Mouse (Mus musculus) kidney, embryonic 16.5 days (tissue): ENCODE data around the gene Tspyl1. TPM values are rescaled to one million over a fixed set of nuclear protein-coding genes. Genes with fewer than 3 reads are reported as not detected.

ENCODE experiments used
- ATAC-seq: fragments of 200-750 bp; cut with Nextera tagmentation; 2 replicates; pipeline ENCODE4 v1.8.0; 2017; ENCODE audit warnings: moderate TSS enrichment; ENCODE audit not compliant: low FRiP score, low TSS enrichment
- H3K27ac ChIP-seq: fragments of 300-500 bp; sonication (generic); 2 replicates; pipeline ENCODE4 v1.5.1; 2014; ENCODE audit warnings: low read length
- H3K27me3 ChIP-seq: fragments of 300-500 bp; sonication (generic); 2 replicates; pipeline ENCODE4 v1.6.1; 2014; ENCODE audit warnings: low read length, control low read depth, mixed read lengths; ENCODE audit not compliant: insufficient read depth
- H3K36me3 ChIP-seq: fragments of 300-500 bp; sonication (generic); 2 replicates; pipeline ENCODE4 v1.6.1; 2014; ENCODE audit warnings: low read length, control low read depth, mixed read lengths; ENCODE audit not compliant: insufficient read depth
- H3K4me1 ChIP-seq: fragments of 300-500 bp; sonication (generic); 2 replicates; pipeline ENCODE4 v1.6.1; 2014; ENCODE audit warnings: low read length, control low read depth, mixed read lengths; ENCODE audit not compliant: insufficient read depth
- H3K4me2 ChIP-seq: fragments of 300-500 bp; sonication (generic); replicated peaks from 2 replicates; pipeline ENCODE4 v1.6.1; 2014; ENCODE audit warnings: low read depth, low read length
- H3K4me3 ChIP-seq: fragments of 300-500 bp; sonication (generic); 2 replicates; pipeline ENCODE4 v1.5.1; 2014; ENCODE audit warnings: mild to moderate bottlenecking, low read length
- H3K9ac ChIP-seq: fragments of 300-500 bp; sonication (generic); replicated peaks from 2 replicates; pipeline ENCODE4 v1.6.1; 2014; ENCODE audit warnings: low read length
- H3K9me3 ChIP-seq: fragments of 300-500 bp; sonication (generic); 2 replicates; pipeline ENCODE4 v1.6.1; 2016; ENCODE audit warnings: low read length, control low read depth
- WGBS: fragments of 180-500 bp; shearing (Covaris S2); extraction: QIAGEN DNeasy Blood & Tissue Kit; methylation state at CpG from one replicate; pipeline ENCODE4 v1.1.7; 2014; 5-methylcytosine and 5-hydroxymethylcytosine counted together
- polyA plus RNA-seq: library from polyadenylated mRNA; unstranded; fragments of >200 nt; fragmentation: Nextera tagmentation; extraction: Ambion mirVana; gene quantifications from 2 replicates; pipeline ENCODE4 v1.2.1, GENCODE M21; 2015

Tspyl1 gene
- polyA plus RNA-seq, 1 experiment from 2014 or later = 54.9 TPM

- peak overlapping the region; percentile 72 for H3K9ac ChIP-seq
- no peaks in the 10 kb centered on the region for H3K27me3 ChIP-seq
- no peak overlapping the region for H3K27ac ChIP-seq
- peaks cover 24% of the 10 kb centered on the region for H3K4me1 ChIP-seq
- peak overlapping the region; percentile 94 for H3K4me2 ChIP-seq
- peak; percentile 24; the same call in 1 of the 2 replicates for ATAC-seq
- 42% methylated on average over 25 of the region's 25 CpGs for WGBS
- peak overlapping the region; percentile 77 for H3K4me3 ChIP-seq
- no peaks in the 10 kb centered on the region for H3K9me3 ChIP-seq
- no peaks in the 10 kb centered on the region for H3K36me3 ChIP-seq
These were observed 16.2 kb downstream of the Tspyl1 start for GRCm38 (mm10) chr10:34297980-34298753.

GRCm38 (mm10) chr10:34300368-34300767, 18.4 kb downstream of the Tspyl1 start:
- ATAC-seq = no peak
- Histone ChIP-seq H3K4me3 (no peak overlapping the region), H3K4me1 (peaks cover 24% of the 10 kb centered on the region), H3K9ac (no peak overlapping the region), H3K27me3 (no peaks in the 10 kb centered on the region), H3K36me3 (no peaks in the 10 kb centered on the region), H3K4me2 (peak overlapping the region; percentile 31), H3K27ac (no peak overlapping the region), H3K9me3 (no peaks in the 10 kb centered on the region)
- 44% methylated on average over 5 of the region's 5 CpGs for WGBS

GRCm38 (mm10) chr10:34307070-34307469, 25.1 kb downstream of the Tspyl1 start:
- H3K36me3 ChIP-seq = no peaks in the 10 kb centered on the region
- no peak overlapping the region for H3K27ac ChIP-seq
- H3K4me3 ChIP-seq = no peak overlapping the region
- ATAC-seq = no peak
- H3K9ac ChIP-seq = no peak overlapping the region
- H3K4me2 ChIP-seq = no peak overlapping the region
- no peaks in the 10 kb centered on the region for H3K4me1 ChIP-seq
- no peaks in the 10 kb centered on the region for H3K27me3 ChIP-seq
- no peaks in the 10 kb centered on the region for H3K9me3 ChIP-seq

DNA sequence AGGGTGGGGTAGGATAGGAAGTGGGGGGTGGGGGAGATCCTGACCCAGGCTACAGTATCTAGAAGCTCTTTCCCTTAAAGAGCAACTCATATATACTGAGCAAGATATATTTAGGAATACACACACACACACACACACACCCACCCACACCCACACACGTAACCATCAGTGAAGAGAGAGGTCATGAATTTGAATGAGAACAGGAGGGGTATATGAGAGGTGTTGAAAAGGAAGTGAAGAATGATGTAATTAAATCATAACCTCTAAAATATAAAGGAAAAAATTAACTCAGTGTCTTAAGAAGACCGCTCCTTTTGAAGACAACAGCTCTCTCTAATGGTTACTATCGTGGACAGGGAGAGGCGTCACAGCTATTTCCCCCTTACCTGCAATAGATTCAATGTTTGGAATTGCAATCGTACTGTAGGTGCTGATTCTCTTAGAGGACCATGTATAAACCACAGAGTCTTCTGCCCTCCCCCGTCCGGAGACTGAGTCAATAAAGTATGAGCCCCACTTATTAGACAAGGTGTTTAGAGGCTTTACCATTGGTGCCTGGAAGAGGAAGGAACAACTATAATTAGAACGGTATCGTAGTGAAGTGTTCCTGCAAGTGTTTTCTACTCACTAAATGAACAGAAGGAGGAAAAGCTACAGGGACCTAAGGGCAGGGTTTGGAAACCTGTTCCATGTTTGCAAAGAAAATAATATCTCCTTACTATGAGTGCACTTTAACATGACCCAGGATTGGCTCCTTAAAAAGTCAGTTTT, 28.1 kb downstream of the Tspyl1 start:
- no peaks in the 10 kb centered on the region for H3K9me3 ChIP-seq
- no peak overlapping the region for H3K4me2 ChIP-seq
- H3K27me3 ChIP-seq = no peaks in the 10 kb centered on the region
- H3K4me1 ChIP-seq = no peaks in the 10 kb centered on the region
- no peak for ATAC-seq
- no peak overlapping the region for H3K9ac ChIP-seq
- H3K36me3 ChIP-seq = no peaks in the 10 kb centered on the region
- no peak overlapping the region for H3K27ac ChIP-seq
- WGBS = 90% methylated on average over 9 of the region's 9 CpGs
- no peak overlapping the region for H3K4me3 ChIP-seq

DNA sequence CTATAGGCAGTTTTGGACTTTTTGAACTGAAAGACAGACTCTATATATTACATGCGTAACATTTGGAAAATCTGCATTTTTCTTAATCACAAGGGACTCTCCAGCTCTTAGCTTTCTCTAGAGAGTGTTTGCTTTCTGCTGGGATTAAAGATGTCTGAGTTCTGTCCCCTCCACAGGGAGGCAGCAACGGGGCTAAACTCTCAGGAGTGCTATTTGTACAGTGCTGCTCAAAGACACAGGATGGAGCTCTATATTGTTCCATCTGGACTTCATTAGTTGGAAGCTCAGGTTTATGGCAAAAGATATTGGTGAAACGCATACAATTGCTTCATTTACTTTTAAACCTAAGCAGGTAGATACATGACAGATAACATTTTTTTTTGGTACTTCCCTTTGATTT, 30.5 kb downstream of the Tspyl1 start:
- H3K36me3 ChIP-seq = no peaks in the 10 kb centered on the region
- ATAC-seq = no peak

DNA sequence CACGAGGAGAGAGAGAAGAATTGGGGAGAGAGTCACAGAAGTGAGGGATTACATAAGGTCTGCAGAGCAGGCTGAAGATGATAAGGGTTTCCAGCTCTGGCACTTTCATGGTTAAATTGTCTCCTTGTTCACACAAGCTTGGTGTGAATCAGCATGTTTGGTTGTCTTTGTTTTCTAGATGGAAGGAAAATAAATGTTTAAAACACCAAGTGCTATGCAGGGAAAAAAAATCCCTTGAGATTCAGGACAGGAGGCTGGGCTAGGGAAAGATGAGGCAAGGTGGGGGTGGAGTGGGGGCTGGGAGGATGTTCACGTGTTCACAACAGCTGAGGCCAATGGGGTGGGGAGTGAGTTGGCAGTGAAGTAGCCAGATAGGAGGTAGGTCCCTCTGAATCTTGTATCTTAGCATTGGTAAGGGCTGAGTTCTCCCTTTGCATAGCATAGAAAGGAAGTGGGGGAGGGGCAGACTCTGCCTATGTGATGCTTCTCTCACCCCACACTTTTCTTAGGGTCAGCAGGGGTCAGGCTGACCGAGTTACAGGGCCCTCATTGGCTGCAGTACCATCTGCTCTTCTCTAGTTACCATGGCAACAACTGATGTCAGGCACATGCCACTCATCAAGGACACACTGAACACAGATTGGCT, 34.7 kb downstream of the Tspyl1 start:
- peaks cover 7% of the 10 kb centered on the region; the same call in 1 of the 2 replicates for H3K4me1 ChIP-seq
- 2% methylated on average over 3 of the region's 3 CpGs for WGBS
- no peak overlapping the region for H3K27ac ChIP-seq
- peak; percentile 70; the same call in 1 of the 2 replicates for ATAC-seq
- no peaks in the 10 kb centered on the region for H3K9me3 ChIP-seq
- H3K36me3 ChIP-seq = no peaks in the 10 kb centered on the region
- no peak overlapping the region for H3K4me2 ChIP-seq
- no peaks in the 10 kb centered on the region for H3K27me3 ChIP-seq
- no peak overlapping the region for H3K9ac ChIP-seq
- no peak overlapping the region for H3K4me3 ChIP-seq

More for the DNA sequence above, 30.5 kb downstream of the Tspyl1 start:
- H3K9ac ChIP-seq = no peak overlapping the region
- no peak overlapping the region for H3K27ac ChIP-seq
- 74% methylated on average over 3 of the region's 3 CpGs for WGBS
- no peaks in the 10 kb centered on the region for H3K9me3 ChIP-seq
- H3K4me2 ChIP-seq = no peak overlapping the region
- peaks cover 7% of the 10 kb centered on the region; the same call in 1 of the 2 replicates for H3K4me1 ChIP-seq
- H3K4me3 ChIP-seq = no peak overlapping the region
- no peaks in the 10 kb centered on the region for H3K27me3 ChIP-seq

DNA sequence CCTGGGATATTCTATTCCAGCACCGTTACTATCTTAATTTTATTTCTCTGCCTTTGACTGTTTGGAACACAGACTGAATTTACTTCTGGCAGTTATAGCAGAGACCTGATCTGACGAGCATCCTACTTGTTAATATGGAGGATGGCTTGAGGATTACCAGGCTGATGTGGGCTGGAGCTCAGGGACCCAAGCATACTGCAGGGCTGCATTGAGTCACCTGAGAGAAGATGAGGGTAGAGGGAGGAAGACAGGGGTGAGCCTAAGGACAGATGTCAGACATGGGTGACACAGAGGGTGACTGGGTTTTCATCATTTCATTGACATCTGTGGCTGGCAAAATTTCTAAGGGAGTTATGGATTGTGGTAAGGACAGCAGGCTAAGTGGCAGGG, 35.2 kb downstream of the Tspyl1 start:
- Histone ChIP-seq H3K4me2 (no peak overlapping the region), H3K27ac (no peak overlapping the region), H3K9me3 (no peaks in the 10 kb centered on the region), H3K4me1 (peaks cover 7% of the 10 kb centered on the region; the same call in 1 of the 2 replicates), H3K36me3 (0 out of 2 replicates have a peak, but pooled peaks cover 3% of the 10 kb centered on the region), H3K9ac (no peak overlapping the region), H3K27me3 (no peaks in the 10 kb centered on the region), H3K4me3 (no peak overlapping the region)
- 30% methylated on average over 2 of the region's 2 CpGs for WGBS
- ATAC-seq = no peak

- Histone ChIP-seq H3K9me3 (no peaks in the 10 kb centered on the region), H3K9ac (no peak overlapping the region), H3K36me3 (0 out of 2 replicates have a peak, but pooled peaks cover 3% of the 10 kb centered on the region), H3K27ac (no peak overlapping the region), H3K4me3 (no peak overlapping the region), H3K27me3 (no peaks in the 10 kb centered on the region), H3K4me2 (no peak overlapping the region), H3K4me1 (peaks cover 7% of the 10 kb centered on the region; the same call in 1 of the 2 replicates)
- 86% methylated on average over 2 of the region's 2 CpGs for WGBS
- ATAC-seq = no peak
These were observed 38.8 kb downstream of the Tspyl1 start for GRCm38 (mm10) chr10:34320809-34321208.

DNA sequence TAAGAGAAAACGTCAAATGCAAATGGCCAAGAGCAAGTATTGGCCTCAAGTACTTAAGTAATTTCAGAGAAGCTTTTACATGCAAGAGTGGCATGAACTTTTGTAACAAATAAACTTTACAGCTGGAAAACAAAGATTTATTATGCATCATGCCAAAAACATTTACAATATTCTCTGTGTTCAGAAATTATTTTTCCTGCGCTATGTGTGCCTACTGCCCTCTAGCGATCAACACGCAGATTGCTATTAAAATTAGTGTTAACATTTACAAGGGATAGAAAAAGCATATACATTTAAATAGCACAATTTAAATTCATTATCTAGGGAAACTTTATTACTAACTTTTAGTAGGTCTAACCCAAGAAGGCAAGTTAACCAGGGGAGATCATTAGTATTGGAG, 44.7 kb downstream of the Tspyl1 start:
- 0 out of 2 replicates have a peak, but pooled peaks cover 3% of the 10 kb centered on the region for H3K36me3 ChIP-seq
- no peak overlapping the region for H3K4me3 ChIP-seq
- no peak for ATAC-seq
- no peak overlapping the region for H3K4me2 ChIP-seq
- no peak overlapping the region for H3K9ac ChIP-seq
- no peak overlapping the region for H3K27ac ChIP-seq
- no peaks in the 10 kb centered on the region for H3K27me3 ChIP-seq
- H3K9me3 ChIP-seq = no peaks in the 10 kb centered on the region
- no peaks in the 10 kb centered on the region for H3K4me1 ChIP-seq
- WGBS = 23% methylated on average over 4 of the region's 4 CpGs
